Mouse (Mus musculus): ENCODE measurements around the gene Rnf38.
A peak's percentile ranks its signal among the peaks of the same experiment; 100 is the strongest.

The Rnf38 gene

DNA sequence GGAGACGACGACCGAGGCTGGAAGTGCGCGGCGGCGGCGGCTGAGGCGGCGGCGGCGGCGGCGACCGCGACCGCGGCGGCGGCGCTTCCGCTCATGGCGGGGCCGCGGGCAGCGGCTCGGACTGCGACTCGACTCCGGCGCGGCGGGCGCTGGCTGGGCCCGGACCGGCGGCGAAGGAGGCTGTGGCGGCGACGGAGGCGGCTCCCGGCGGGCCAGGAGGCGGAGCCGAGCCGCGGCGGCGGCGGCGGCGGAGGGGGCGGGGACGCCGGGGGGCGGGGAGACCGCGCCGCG, at the start of gene Rnf38:
Rnf38 (minus strand) TSS at position 77 of the 291 bp plus-strand sequence.
- DNase-seq (ENCODE audit: low spot score), result no peak

GRCm38 (mm10) chr4:44281597-44282265, 48.1 kb upstream of the Rnf38 start:
- no peak for DNase-seq (ENCODE audit: low spot score)

- DNase-seq (ENCODE audit: low spot score), result no peak
These were observed 37.5 kb upstream of the Rnf38 start for GRCm38 (mm10) chr4:44271134-44271533.

GRCm38 (mm10) chr4:44269376-44269817, 35.8 kb upstream of the Rnf38 start:
- DNase-seq (ENCODE audit: low spot score), result no peak

DNA sequence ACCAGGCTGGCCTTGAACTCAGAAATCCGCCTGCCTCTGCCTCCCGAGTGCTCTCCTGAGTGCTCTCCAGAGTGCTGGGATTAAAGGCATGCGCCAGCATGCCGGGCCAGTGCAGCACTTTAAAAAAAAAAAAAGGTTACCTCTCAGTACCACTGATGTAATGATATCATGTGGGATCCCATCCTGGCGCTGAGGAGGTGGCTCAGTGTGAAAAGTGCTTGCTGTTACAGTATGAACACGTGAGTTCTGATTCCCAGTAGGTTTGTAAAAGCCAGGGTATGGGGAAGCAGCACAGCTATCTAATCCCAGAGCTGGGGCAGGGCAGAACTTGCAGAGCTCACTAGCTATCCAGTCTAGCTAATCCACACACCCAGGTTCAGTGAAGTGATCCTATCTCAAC, 33.8 kb upstream of the Rnf38 start:
- no peak for DNase-seq (ENCODE audit: low spot score)

GRCm38 (mm10) chr4:44265500-44265899, 31.9 kb upstream of the Rnf38 start:
- DNase-seq (ENCODE audit: low spot score), result no peak

DNA sequence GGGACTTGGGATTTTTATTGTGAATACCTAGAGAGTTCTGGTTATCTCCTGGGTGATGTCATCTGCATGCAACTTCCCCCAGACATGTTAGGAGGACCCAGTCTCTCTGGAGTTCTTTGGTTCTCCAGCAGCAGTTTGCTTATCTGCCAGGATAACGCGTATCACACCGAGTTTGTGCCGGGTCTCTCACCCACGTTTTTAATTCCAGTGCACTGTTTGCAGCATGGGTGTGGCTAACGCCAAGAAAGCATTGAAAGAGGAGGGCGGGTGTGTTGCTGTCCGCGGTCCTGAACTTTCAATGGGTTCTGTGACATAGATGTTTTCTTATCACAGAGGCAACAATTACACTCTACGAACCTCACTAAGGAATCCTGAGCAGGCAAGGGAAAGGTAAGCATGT, 26.7 kb upstream of the Rnf38 start:
- no peak for DNase-seq (ENCODE audit: low spot score)

- no peak for DNase-seq (ENCODE audit: low spot score)
These were observed 25.5 kb upstream of the Rnf38 start for GRCm38 (mm10) chr4:44259126-44259525.

GRCm38 (mm10) chr4:44254579-44254978, 21.0 kb upstream of the Rnf38 start:
- no peak for DNase-seq (ENCODE audit: low spot score)

DNA sequence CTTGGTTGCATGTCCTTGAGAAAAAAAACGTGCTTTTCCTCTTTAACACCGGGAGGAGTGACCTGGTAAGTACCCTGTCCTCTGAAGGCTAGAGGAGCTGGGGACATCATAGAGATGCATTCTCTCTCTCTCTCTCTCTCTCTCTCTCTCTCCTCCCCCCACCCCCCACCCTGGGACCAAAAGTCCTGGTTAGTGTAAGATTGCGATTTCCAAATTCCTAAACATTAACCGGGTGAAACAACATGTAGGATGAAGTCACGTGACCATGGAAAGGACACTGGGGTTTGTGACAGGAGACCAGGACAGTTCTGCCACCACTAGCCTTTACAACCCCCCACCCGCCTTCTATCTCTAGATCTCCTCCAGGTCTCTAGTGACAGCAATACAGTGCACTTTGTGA, 19.6 kb upstream of the Rnf38 start:
- no peak for DNase-seq (ENCODE audit: low spot score)

DNA sequence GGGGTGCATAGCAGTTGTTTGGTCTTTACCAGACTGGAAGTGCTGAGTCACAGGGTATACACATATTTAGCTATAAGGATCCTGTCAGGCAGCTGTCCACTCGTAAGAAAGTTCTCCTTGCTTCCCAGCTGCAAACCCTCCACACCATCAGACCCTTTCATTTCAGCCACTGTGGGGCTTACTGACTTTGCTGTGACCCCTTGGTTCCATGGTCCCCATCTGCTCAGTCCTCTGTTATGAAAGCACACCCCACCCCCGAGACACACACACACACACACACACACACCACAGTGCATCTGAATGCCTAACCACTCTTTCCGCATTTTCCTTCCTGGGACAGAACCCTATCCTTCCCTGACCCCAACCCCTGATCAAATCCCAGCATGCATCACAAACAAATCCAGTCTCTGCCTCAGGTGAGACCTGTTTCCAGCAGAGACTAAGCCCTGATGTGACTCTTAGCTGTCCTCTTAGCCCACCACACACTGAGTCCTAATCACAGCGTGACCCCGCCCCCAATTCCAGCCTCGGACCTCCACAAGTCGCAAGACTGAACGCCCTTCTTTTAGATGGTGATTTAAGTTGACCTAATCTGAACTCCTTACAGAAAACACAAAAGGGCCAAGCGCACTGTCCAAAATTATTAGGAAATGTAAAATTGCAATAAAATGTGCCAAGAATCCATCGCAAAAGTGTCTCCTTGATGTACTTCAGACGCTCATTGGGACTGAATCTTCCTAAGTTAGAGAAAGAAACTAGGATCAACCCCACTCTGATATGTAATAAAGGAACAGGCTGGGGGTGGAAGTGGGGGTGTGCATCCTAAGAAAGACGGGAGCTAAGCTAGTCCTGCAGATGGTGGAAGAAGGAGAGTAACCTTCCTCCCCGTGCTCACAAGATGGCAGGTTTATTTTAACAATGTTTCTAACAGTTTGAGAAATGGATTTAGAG, 18.7 kb upstream of the Rnf38 start:
- DNase-seq (ENCODE audit: low spot score), result no peak

DNA sequence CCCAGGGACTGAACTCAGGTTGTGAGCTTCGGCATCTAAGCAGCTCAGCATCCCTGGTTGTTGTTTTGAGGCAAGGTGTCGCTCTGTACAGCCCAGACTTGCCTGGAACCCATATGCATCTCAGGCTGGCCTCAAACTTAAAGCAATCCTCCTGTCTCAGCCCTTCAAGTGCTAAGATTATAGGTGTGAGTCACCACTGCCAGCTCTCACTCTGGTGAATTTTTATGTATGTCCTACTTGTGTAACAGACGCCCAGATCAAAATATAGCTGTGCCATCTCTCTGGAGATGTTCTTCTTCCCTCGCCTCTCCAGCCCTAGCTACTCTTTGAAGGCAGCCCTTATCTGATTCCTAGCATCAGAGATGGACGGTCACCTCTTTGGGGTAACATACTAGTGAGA, 17.9 kb upstream of the Rnf38 start:
- DNase-seq (ENCODE audit: low spot score), result no peak

- no peak for DNase-seq (ENCODE audit: low spot score)
These were observed 16.1 kb upstream of the Rnf38 start for GRCm38 (mm10) chr4:44249705-44250104.

DNA sequence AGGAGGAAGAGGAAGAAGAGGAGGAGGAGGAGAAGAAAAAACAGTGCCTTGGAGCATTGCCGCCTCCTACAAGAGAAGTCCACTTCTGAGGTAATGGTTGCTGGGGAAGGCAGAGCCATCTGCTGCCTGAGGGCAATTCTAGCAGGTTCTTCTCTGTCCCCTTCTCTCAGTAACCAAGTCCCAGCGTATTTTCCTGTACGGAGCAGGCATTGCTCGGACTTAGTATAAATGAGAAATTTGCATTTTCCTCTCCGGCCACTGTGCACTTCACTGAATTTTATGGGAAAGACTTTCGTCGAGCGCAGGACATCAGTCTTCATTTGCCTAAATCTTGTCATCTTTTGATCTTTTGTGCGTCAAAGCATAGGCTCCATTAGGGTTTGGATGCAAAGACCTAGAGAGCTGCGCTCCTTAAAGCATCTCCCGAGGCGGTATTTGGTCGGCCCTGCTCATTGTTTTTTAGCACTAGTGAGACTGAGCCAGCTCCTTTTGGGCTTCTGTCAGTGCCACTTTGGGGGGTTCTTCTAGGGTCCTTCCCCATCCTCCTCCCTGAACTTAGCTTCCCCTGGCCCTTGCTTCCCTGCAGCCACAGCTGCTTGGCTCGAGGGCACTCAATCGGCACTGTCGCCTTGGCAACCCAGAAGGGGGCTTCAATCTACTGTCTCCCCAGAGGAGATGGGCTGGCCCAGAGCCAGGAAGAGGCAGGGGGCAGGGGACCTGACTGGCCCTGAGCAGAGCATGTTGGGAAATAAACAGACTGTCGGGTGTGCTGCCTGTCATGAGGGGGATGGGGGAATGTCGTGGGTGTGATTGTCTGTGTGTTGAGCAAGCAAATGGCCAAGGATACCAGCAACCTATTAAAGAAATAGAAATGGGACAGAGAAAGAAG, 13.7 kb upstream of the Rnf38 start:
- DNase-seq (ENCODE audit: low spot score), result no peak

DNA sequence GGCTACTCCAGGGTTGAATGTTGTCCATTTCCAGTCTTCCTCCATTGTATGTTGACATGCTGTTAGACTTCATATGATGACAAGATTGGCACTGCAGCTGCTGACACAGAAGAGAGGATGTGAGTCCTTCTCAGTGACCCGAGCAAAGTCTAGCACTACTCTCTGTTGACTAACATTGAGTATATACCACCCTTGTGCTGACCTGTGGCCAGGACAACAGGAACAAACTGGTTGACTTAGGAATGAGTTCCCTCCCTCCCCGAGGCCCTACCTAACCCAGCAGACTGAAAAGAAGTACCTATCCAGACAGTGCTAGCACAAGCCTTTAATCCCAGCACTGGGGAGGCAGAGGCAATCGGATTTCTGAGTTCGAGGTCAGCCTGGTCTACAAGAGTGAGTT, 12.7 kb upstream of the Rnf38 start:
- DNase-seq (ENCODE audit: low spot score), result no peak

GRCm38 (mm10) chr4:44241638-44242037, 8.0 kb upstream of the Rnf38 start:
- DNase-seq (ENCODE audit: low spot score), result no peak

GRCm38 (mm10) chr4:44235946-44236345, 2.4 kb upstream of the Rnf38 start:
- DNase-seq (ENCODE audit: low spot score), result no peak

DNA sequence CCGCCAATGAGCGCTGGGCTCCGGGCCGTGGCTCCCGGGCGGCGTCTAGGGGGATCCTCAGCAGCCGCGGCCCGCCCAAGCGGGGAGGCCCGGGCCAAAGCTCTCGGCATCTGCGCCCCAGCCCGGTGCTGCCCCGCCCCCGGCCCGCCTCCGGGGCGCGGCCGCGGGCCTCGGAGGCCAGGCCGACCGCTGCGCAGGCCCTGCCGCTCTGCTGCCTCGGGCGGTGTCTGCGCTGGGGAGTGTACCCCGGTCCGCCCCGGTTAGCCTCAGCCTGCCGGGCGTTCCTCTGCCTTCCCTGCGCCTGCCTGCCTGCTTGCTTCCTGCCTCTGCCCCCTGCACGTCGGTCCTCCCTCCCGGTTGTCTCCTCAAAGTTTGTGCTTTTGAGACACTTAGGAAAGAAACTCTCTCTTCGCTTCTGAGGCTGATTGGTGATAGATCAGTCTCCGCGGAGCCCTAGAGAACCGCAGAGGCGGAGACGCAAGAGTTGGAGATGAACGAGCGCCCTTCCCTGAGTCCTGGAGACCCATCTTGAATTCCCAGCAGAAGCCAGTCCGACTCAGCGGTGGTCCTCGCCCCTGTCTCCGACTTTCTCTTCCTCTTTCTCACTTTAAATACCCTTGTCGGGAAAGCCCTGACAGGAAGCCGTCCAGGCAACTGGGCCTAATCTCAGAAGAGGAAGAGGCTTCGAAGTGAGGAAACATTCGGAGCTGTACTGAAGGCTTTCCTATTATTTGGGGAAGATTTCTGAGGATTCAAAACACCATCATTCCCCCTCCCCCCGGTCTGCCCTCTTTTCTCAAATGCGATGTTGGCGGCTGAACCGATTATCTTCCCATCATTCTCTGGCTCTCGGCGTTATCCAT, 646 bp upstream of the Rnf38 start:
- DNase-seq (ENCODE audit: low spot score), result peak; percentile 92

- peak; percentile 26 for DNase-seq (ENCODE audit: low spot score)
These were observed 547 bp downstream of the Rnf38 start for GRCm38 (mm10) chr4:44232771-44233712.

- DNase-seq (ENCODE audit: low spot score), result no peak
These were observed 8.5 kb downstream of the Rnf38 start for GRCm38 (mm10) chr4:44225128-44225527.

All from ovary, adult 18-20 months (tissue).